Mouse (Mus musculus): ENCODE measurements around the gene Mknk2. TPM values are rescaled to one million over a fixed set of nuclear protein-coding genes. Genes with fewer than 3 reads are reported as not detected.

Gene Mknk2
- polyA plus RNA-seq, 1 experiment from 2014 or later: 82.1 TPM

GRCm38 (mm10) chr10:80673690-80674089 lies 4.2 kb downstream of the Mknk2 start:
- Histone ChIP-seq H3K9me3 (ENCODE audit: control insufficient read depth, low read length) (no peaks in the 10 kb centered on the region), H3K9ac (ENCODE audit: low read length) (peak overlapping the region; percentile 97; the same call in 1 of the 2 replicates), H3K27ac (ENCODE audit: low read length) (no peak overlapping the region), H3K4me2 (ENCODE audit: low read depth, low read length) (peak overlapping the region; percentile 72), H3K4me1 (replicated peaks; ENCODE audit: control insufficient read depth, insufficient read depth, low read length) (peaks cover 38% of the 10 kb centered on the region), H3K27me3 (ENCODE audit: control insufficient read depth, insufficient read depth, low read depth, low read length) (no peaks in the 10 kb centered on the region), H3K4me3 (ENCODE audit: low read length) (peak overlapping the region; percentile 94), H3K36me3 (ENCODE audit: control insufficient read depth, insufficient read depth, low read length) (peaks cover 27% of the 10 kb centered on the region)
- no peak for ATAC-seq (ENCODE audit: low read depth)
- WGBS: 83% methylated on average over 3 of the region's 3 CpGs

- no peak overlapping the region for H3K9ac ChIP-seq (ENCODE audit: low read length)
- H3K27ac ChIP-seq (ENCODE audit: low read length): no peak overlapping the region
- H3K27me3 ChIP-seq (ENCODE audit: control insufficient read depth, insufficient read depth, low read depth, low read length): no peaks in the 10 kb centered on the region
- H3K9me3 ChIP-seq (ENCODE audit: control insufficient read depth, low read length): no peaks in the 10 kb centered on the region
- no peak overlapping the region for H3K4me2 ChIP-seq (ENCODE audit: low read depth, low read length)
- peaks cover 22% of the 10 kb centered on the region for H3K4me1 ChIP-seq (replicated peaks; ENCODE audit: control insufficient read depth, insufficient read depth, low read length)
- 83% methylated on average over 11 of the region's 11 CpGs for WGBS
- no peak for ATAC-seq (ENCODE audit: low read depth)
- peaks cover 36% of the 10 kb centered on the region for H3K36me3 ChIP-seq (ENCODE audit: control insufficient read depth, insufficient read depth, low read length)
- no peak overlapping the region for H3K4me3 ChIP-seq (ENCODE audit: low read length)
These were observed 5.8 kb downstream of the Mknk2 start for GRCm38 (mm10) chr10:80671936-80672690.

- Histone ChIP-seq H3K27ac (ENCODE audit: low read length) (no peak overlapping the region), H3K9ac (ENCODE audit: low read length) (no peak overlapping the region), H3K36me3 (ENCODE audit: control insufficient read depth, insufficient read depth, low read length) (peaks cover 43% of the 10 kb centered on the region), H3K4me3 (ENCODE audit: low read length) (no peak overlapping the region), H3K27me3 (ENCODE audit: control insufficient read depth, insufficient read depth, low read depth, low read length) (no peaks in the 10 kb centered on the region), H3K9me3 (ENCODE audit: control insufficient read depth, low read length) (no peaks in the 10 kb centered on the region), H3K4me2 (ENCODE audit: low read depth, low read length) (no peak overlapping the region), H3K4me1 (replicated peaks; ENCODE audit: control insufficient read depth, insufficient read depth, low read length) (peaks cover 23% of the 10 kb centered on the region)
- no peak for ATAC-seq (ENCODE audit: low read depth)
- 87% methylated on average over 4 of the region's 4 CpGs for WGBS
These were observed 6.7 kb downstream of the Mknk2 start for GRCm38 (mm10) chr10:80671251-80671650.

- Histone ChIP-seq H3K4me1 (replicated peaks; ENCODE audit: control insufficient read depth, insufficient read depth, low read length) (peaks cover 30% of the 10 kb centered on the region), H3K36me3 (ENCODE audit: control insufficient read depth, insufficient read depth, low read length) (peaks cover 46% of the 10 kb centered on the region), H3K27ac (ENCODE audit: low read length) (no peak overlapping the region), H3K4me2 (ENCODE audit: low read depth, low read length) (no peak overlapping the region), H3K9ac (ENCODE audit: low read length) (no peak overlapping the region), H3K27me3 (ENCODE audit: control insufficient read depth, insufficient read depth, low read depth, low read length) (no peaks in the 10 kb centered on the region), H3K9me3 (ENCODE audit: control insufficient read depth, low read length) (no peaks in the 10 kb centered on the region), H3K4me3 (ENCODE audit: low read length) (no peak overlapping the region)
- WGBS: 86% methylated on average over 2 of the region's 2 CpGs
- no peak for ATAC-seq (ENCODE audit: low read depth)
These were observed 7.4 kb downstream of the Mknk2 start for GRCm38 (mm10) chr10:80670531-80670930.

GRCm38 (mm10) chr10:80669737-80670485 lies 8.0 kb downstream of the Mknk2 start:
- Histone ChIP-seq H3K27me3 (ENCODE audit: control insufficient read depth, insufficient read depth, low read depth, low read length) (no peaks in the 10 kb centered on the region), H3K4me1 (replicated peaks; ENCODE audit: control insufficient read depth, insufficient read depth, low read length) (peaks cover 35% of the 10 kb centered on the region), H3K9ac (ENCODE audit: low read length) (no peak overlapping the region), H3K27ac (ENCODE audit: low read length) (no peak overlapping the region), H3K4me2 (ENCODE audit: low read depth, low read length) (no peak overlapping the region), H3K36me3 (ENCODE audit: control insufficient read depth, insufficient read depth, low read length) (peaks cover 46% of the 10 kb centered on the region), H3K4me3 (ENCODE audit: low read length) (no peak overlapping the region), H3K9me3 (ENCODE audit: control insufficient read depth, low read length) (no peaks in the 10 kb centered on the region)
- no peak for ATAC-seq (ENCODE audit: low read depth)
- 94% methylated on average over 7 of the region's 7 CpGs for WGBS

GRCm38 (mm10) chr10:80669018-80669417 lies 8.9 kb downstream of the Mknk2 start:
- Histone ChIP-seq H3K9ac (ENCODE audit: low read length) (no peak overlapping the region), H3K4me3 (ENCODE audit: low read length) (no peak overlapping the region), H3K4me2 (ENCODE audit: low read depth, low read length) (no peak overlapping the region), H3K27me3 (ENCODE audit: control insufficient read depth, insufficient read depth, low read depth, low read length) (no peaks in the 10 kb centered on the region), H3K27ac (ENCODE audit: low read length) (no peak overlapping the region), H3K4me1 (replicated peaks; ENCODE audit: control insufficient read depth, insufficient read depth, low read length) (peaks cover 32% of the 10 kb centered on the region), H3K9me3 (ENCODE audit: control insufficient read depth, low read length) (no peaks in the 10 kb centered on the region), H3K36me3 (ENCODE audit: control insufficient read depth, insufficient read depth, low read length) (peaks cover 46% of the 10 kb centered on the region)
- WGBS: 89% methylated on average over 12 of the region's 12 CpGs
- ATAC-seq (ENCODE audit: low read depth): no peak

GRCm38 (mm10) chr10:80668614-80669013 lies 9.3 kb downstream of the Mknk2 start:
- H3K27me3 ChIP-seq (ENCODE audit: control insufficient read depth, insufficient read depth, low read depth, low read length): no peaks in the 10 kb centered on the region
- no peak for ATAC-seq (ENCODE audit: low read depth)
- H3K36me3 ChIP-seq (ENCODE audit: control insufficient read depth, insufficient read depth, low read length): peaks cover 46% of the 10 kb centered on the region
- H3K4me2 ChIP-seq (ENCODE audit: low read depth, low read length): no peak overlapping the region
- peaks cover 31% of the 10 kb centered on the region for H3K4me1 ChIP-seq (replicated peaks; ENCODE audit: control insufficient read depth, insufficient read depth, low read length)
- no peak overlapping the region for H3K4me3 ChIP-seq (ENCODE audit: low read length)
- no peak overlapping the region for H3K9ac ChIP-seq (ENCODE audit: low read length)
- no peak overlapping the region for H3K27ac ChIP-seq (ENCODE audit: low read length)
- H3K9me3 ChIP-seq (ENCODE audit: control insufficient read depth, low read length): no peaks in the 10 kb centered on the region
- 72% methylated on average over 11 of the region's 11 CpGs for WGBS

- ATAC-seq (ENCODE audit: low read depth): no peak
- H3K9me3 ChIP-seq (ENCODE audit: control insufficient read depth, low read length): no peaks in the 10 kb centered on the region
- H3K36me3 ChIP-seq (ENCODE audit: control insufficient read depth, insufficient read depth, low read length): peaks cover 46% of the 10 kb centered on the region
- H3K4me3 ChIP-seq (ENCODE audit: low read length): no peak overlapping the region
- H3K4me1 ChIP-seq (replicated peaks; ENCODE audit: control insufficient read depth, insufficient read depth, low read length): peaks cover 32% of the 10 kb centered on the region
- WGBS: 62% methylated on average over 19 of the region's 19 CpGs
- H3K27ac ChIP-seq (ENCODE audit: low read length): no peak overlapping the region
- H3K4me2 ChIP-seq (ENCODE audit: low read depth, low read length): no peak overlapping the region
- H3K27me3 ChIP-seq (ENCODE audit: control insufficient read depth, insufficient read depth, low read depth, low read length): no peaks in the 10 kb centered on the region
- H3K9ac ChIP-seq (ENCODE audit: low read length): no peak overlapping the region
These were observed 11.0 kb downstream of the Mknk2 start for GRCm38 (mm10) chr10:80666837-80667412.

All from lung, embryonic 16.5 days (tissue).